Mouse (Mus musculus) megakaryocyte, adult 5-6 weeks (primary cell): ENCODE results near the gene Mrpl51. TPM values are rescaled to one million over a fixed set of nuclear protein-coding genes. Genes with fewer than 3 reads are reported as not detected.

ENCODE experiments used
- ATAC-seq: 2 replicates; pipeline ENCODE4 v1.8.0; 2016; ENCODE audit warnings: mild to moderate bottlenecking, inconsistent platforms; ENCODE audit not compliant: poor library complexity, severe bottlenecking
- total RNA-seq, 2 experiments: library from RNA; stranded (forward) in 1 of 2; stranded (reverse) in 1 of 2; fragments of 153-499, 151-499 nt in 1 of 2; fragments of 221-1000, 200-1000 nt in 1 of 2; gene quantifications; 2 replicates each; pipeline versions ENCODE4 v1.2.3 to v1.2.4; 2015 to 2017

The Mrpl51 gene
- total RNA-seq, 2 experiments from 2014 or later: 81.9 to 91.9 TPM

- ATAC-seq: peak; percentile 81
Measured at GRCm38 (mm10) chr6:125231117-125232044, 39.8 kb downstream of the Mrpl51 start, which contains the start of gene Tapbpl. Tapbpl (minus strand) TSS chr6:125231860.

- ATAC-seq: peak; percentile 10; the same call in 1 of the 2 replicates
Measured at GRCm38 (mm10) chr6:125232045-125232437, 40.4 kb downstream of the Mrpl51 start.

- no peak for ATAC-seq
Measured at GRCm38 (mm10) chr6:125232516-125232915, 40.9 kb downstream of the Mrpl51 start.

GRCm38 (mm10) chr6:125233816-125234519 is 42.4 kb downstream of the Mrpl51 start:
- no peak for ATAC-seq

- no peak for ATAC-seq
Measured at GRCm38 (mm10) chr6:125234520-125234828, 42.9 kb downstream of the Mrpl51 start.

GRCm38 (mm10) chr6:125236341-125236740 is 44.7 kb downstream of the Mrpl51 start:
- no peak for ATAC-seq

GRCm38 (mm10) chr6:125236782-125237181 is 45.2 kb downstream of the Mrpl51 start, which contains the start of gene Cd27:
Cd27 (minus strand) TSS chr6:125237010.
- ATAC-seq: peak; percentile 25; the same call in 1 of the 2 replicates

- no peak for ATAC-seq
Measured at GRCm38 (mm10) chr6:125237421-125237820, 45.8 kb downstream of the Mrpl51 start.

- ATAC-seq: no peak
Measured at GRCm38 (mm10) chr6:125238396-125238795, 46.8 kb downstream of the Mrpl51 start.

GRCm38 (mm10) chr6:125239547-125239946 is 47.9 kb downstream of the Mrpl51 start:
- no peak for ATAC-seq

GRCm38 (mm10) chr6:125240617-125241016 is 49.0 kb downstream of the Mrpl51 start:
- ATAC-seq: no peak

GRCm38 (mm10) chr6:125241566-125241965 is 50.0 kb downstream of the Mrpl51 start:
- peak; percentile 63 for ATAC-seq

GRCm38 (mm10) chr6:125244551-125244950 is 53.0 kb downstream of the Mrpl51 start:
- no peak for ATAC-seq

Other genes with a start within 250 kb of the Mrpl51 start
- 35.4 and 37.2 TPM in 2 replicates for gene Cops7a, start 226.3 kb upstream of the Mrpl51 start, total RNA-seq (2015)
- 19.4 and 25.7 TPM in 2 replicates for gene Cops7a, start 226.3 kb upstream of the Mrpl51 start, total RNA-seq (2017)
- gene Pianp, start 195.1 kb upstream of the Mrpl51 start, total RNA-seq (2015): not detected in 2 replicates
- not detected in 2 replicates for gene Pianp, start 195.1 kb upstream of the Mrpl51 start, total RNA-seq (2017)
- gene Zfp384, start 182.7 kb upstream of the Mrpl51 start, total RNA-seq (2015): 67.0 and 70.0 TPM in 2 replicates
- 34.1 and 36.0 TPM in 2 replicates for gene Zfp384, start 182.7 kb upstream of the Mrpl51 start, total RNA-seq (2017)
- gene Ing4, start 152.0 kb upstream of the Mrpl51 start, total RNA-seq (2015): 33.0 and 35.7 TPM in 2 replicates
- 63.3 and 63.9 TPM in 2 replicates for gene Ing4, start 152.0 kb upstream of the Mrpl51 start, total RNA-seq (2017)
- gene Acrbp, start 142.1 kb upstream of the Mrpl51 start, total RNA-seq (2015): 9.0 and 14.2 TPM in 2 replicates
- 3.4 and 8.8 TPM in 2 replicates for gene Acrbp, start 142.1 kb upstream of the Mrpl51 start, total RNA-seq (2017)
- gene Lpar5, start 123.9 kb upstream of the Mrpl51 start, total RNA-seq (2015): 25.1 and 25.5 TPM in 2 replicates
- gene Lpar5, start 123.9 kb upstream of the Mrpl51 start, total RNA-seq (2017): 27.6 and 30.0 TPM in 2 replicates
- gene Chd4, start 95.8 kb upstream of the Mrpl51 start, total RNA-seq (2015): 64.9 and 75.9 TPM in 2 replicates
- 282 and 336 TPM in 2 replicates for gene Chd4, start 95.8 kb upstream of the Mrpl51 start, total RNA-seq (2017)
- 8.5 and 12.1 TPM in 2 replicates for gene Nop2, start 59.9 kb upstream of the Mrpl51 start, total RNA-seq (2015)
- 22.6 and 24.6 TPM in 2 replicates for gene Nop2, start 59.9 kb upstream of the Mrpl51 start, total RNA-seq (2017)
- 18.6 and 20.1 TPM in 2 replicates for gene Iffo1, start 46.6 kb upstream of the Mrpl51 start, total RNA-seq (2015)
- gene Iffo1, start 46.6 kb upstream of the Mrpl51 start, total RNA-seq (2017): 14.3 and 21.7 TPM in 2 replicates
- gene Gapdh, start 25.3 kb upstream of the Mrpl51 start, total RNA-seq (2015): 2,892 and 2,923 TPM in 2 replicates
- gene Gapdh, start 25.3 kb upstream of the Mrpl51 start, total RNA-seq (2017): 1,028 and 1,070 TPM in 2 replicates
- gene Ncapd2, start 100 bp upstream of the Mrpl51 start, total RNA-seq (2015): 195 and 225 TPM in 2 replicates
- 181 and 231 TPM in 2 replicates for gene Ncapd2, start 100 bp upstream of the Mrpl51 start, total RNA-seq (2017)
- gene Vamp1, start 23.8 kb downstream of the Mrpl51 start, total RNA-seq (2015): 12.6 and 13.9 TPM in 2 replicates
- gene Vamp1, start 23.8 kb downstream of the Mrpl51 start, total RNA-seq (2017): 7.9 and 8.9 TPM in 2 replicates
- 6.6 and 8.8 TPM in 2 replicates for gene Tapbpl, start 40.1 kb downstream of the Mrpl51 start, total RNA-seq (2015)
- gene Tapbpl, start 40.1 kb downstream of the Mrpl51 start, total RNA-seq (2017): 19.2 and 21.2 TPM in 2 replicates
- 3.2 and 5.9 TPM in 2 replicates for gene Cd27, start 45.2 kb downstream of the Mrpl51 start, total RNA-seq (2015)
- gene Cd27, start 45.2 kb downstream of the Mrpl51 start, total RNA-seq (2017): 3.5 and 3.6 TPM in 2 replicates
- gene Tuba3a, start 94.2 kb downstream of the Mrpl51 start, total RNA-seq (2015): not detected in 2 replicates
- not detected in 2 replicates for gene Tuba3a, start 94.2 kb downstream of the Mrpl51 start, total RNA-seq (2017)
- 30.0 and 30.6 TPM in 2 replicates for gene Ltbr, start 122.1 kb downstream of the Mrpl51 start, total RNA-seq (2015)
- 57.1 and 59.9 TPM in 2 replicates for gene Ltbr, start 122.1 kb downstream of the Mrpl51 start, total RNA-seq (2017)
- gene Scnn1a, start 128.9 kb downstream of the Mrpl51 start, total RNA-seq (2015): 9.0 and 9.5 TPM in 2 replicates
- 0.99 and 1.6 TPM in 2 replicates for gene Scnn1a, start 128.9 kb downstream of the Mrpl51 start, total RNA-seq (2017)
- 96.4 and 101 TPM in 2 replicates for gene Tnfrsf1a, start 157.6 kb downstream of the Mrpl51 start, total RNA-seq (2015)
- gene Tnfrsf1a, start 157.6 kb downstream of the Mrpl51 start, total RNA-seq (2017): 90.2 and 116 TPM in 2 replicates
- gene Plekhg6, start 189.0 kb downstream of the Mrpl51 start, total RNA-seq (2015): not detected in 2 replicates
- not detected in 2 replicates for gene Plekhg6, start 189.0 kb downstream of the Mrpl51 start, total RNA-seq (2017)